Mouse (Mus musculus): Measurements from ENCODE around the gene Laptm5. TPM values are rescaled to one million over a fixed set of nuclear protein-coding genes. Genes with fewer than 3 reads are reported as not detected.
A peak's percentile ranks its signal among the peaks of the same experiment; 100 is the strongest.

Gene Laptm5
- total and polyA plus RNA-seq, 2 experiments from 2014 or later: 14.7 to 15.9 TPM

GRCm38 (mm10) chr4:130899782-130900427 lies 13.0 kb upstream of the Laptm5 start:
- WGBS: 58% methylated on average over 6 of the region's 6 CpGs
- H3K36me3 ChIP-seq (replicated peaks; ENCODE audit: control insufficient read depth, insufficient read depth, low read length): no peaks in the 10 kb centered on the region
- no peaks in the 10 kb centered on the region for H3K9me3 ChIP-seq (replicated peaks; ENCODE audit: control insufficient read depth, low read length)
- ATAC-seq (ENCODE audit: insufficient read depth, low read depth) (peak; percentile 65), DNase-seq (ENCODE audit: low spot score) (no peak)
- H3K4me1 ChIP-seq (ENCODE audit: control insufficient read depth, insufficient read depth): peaks cover 10% of the 10 kb centered on the region; the same call in 1 of the 2 replicates
- H3K27me3 ChIP-seq (ENCODE audit: control insufficient read depth, insufficient read depth, low read length): no peaks in the 10 kb centered on the region
- H3K27ac ChIP-seq (ENCODE audit: low read depth): peak overlapping the region; percentile 46
- no peak overlapping the region for H3K4me2 ChIP-seq (ENCODE audit: low read depth, low read length)
- H3K4me3 ChIP-seq (ENCODE audit: low read depth, low read length): no peak overlapping the region
- H3K9ac ChIP-seq (replicated peaks; ENCODE audit: low read depth, low read length): no peak overlapping the region
- no peak for TF ChIP-seq CTCF (IDR thresholded peaks at IDR 0.05; ENCODE audit: low read depth)
- TF ChIP-seq EP300 (IDR thresholded peaks at IDR 0.05; ENCODE audit: low read depth): no peak

GRCm38 (mm10) chr4:130900746-130901145 lies 12.2 kb upstream of the Laptm5 start:
- peaks cover 13% of the 10 kb centered on the region; the same call in 1 of the 2 replicates for H3K4me1 ChIP-seq (ENCODE audit: control insufficient read depth, insufficient read depth)
- no peak overlapping the region for H3K27ac ChIP-seq (ENCODE audit: low read depth)
- DNase-seq (ENCODE audit: low spot score) (no peak), ATAC-seq (ENCODE audit: insufficient read depth, low read depth) (no peak)
- H3K27me3 ChIP-seq (ENCODE audit: control insufficient read depth, insufficient read depth, low read length): no peaks in the 10 kb centered on the region
- 66% methylated on average over 7 of the region's 7 CpGs for WGBS
- no peaks in the 10 kb centered on the region for H3K36me3 ChIP-seq (replicated peaks; ENCODE audit: control insufficient read depth, insufficient read depth, low read length)
- no peak overlapping the region for H3K4me3 ChIP-seq (ENCODE audit: low read depth, low read length)
- no peaks in the 10 kb centered on the region for H3K9me3 ChIP-seq (replicated peaks; ENCODE audit: control insufficient read depth, low read length)
- no peak overlapping the region for H3K9ac ChIP-seq (replicated peaks; ENCODE audit: low read depth, low read length)
- no peak for TF ChIP-seq EP300 (IDR thresholded peaks at IDR 0.05; ENCODE audit: low read depth)
- no peak for TF ChIP-seq CTCF (IDR thresholded peaks at IDR 0.05; ENCODE audit: low read depth)
- H3K4me2 ChIP-seq (ENCODE audit: low read depth, low read length): no peak overlapping the region

GRCm38 (mm10) chr4:130902289-130902781 lies 10.6 kb upstream of the Laptm5 start:
- no peaks in the 10 kb centered on the region for H3K27me3 ChIP-seq (ENCODE audit: control insufficient read depth, insufficient read depth, low read length)
- ATAC-seq (ENCODE audit: insufficient read depth, low read depth): no peak
- no peak overlapping the region for H3K4me2 ChIP-seq (ENCODE audit: low read depth, low read length)
- H3K9ac ChIP-seq (replicated peaks; ENCODE audit: low read depth, low read length): no peak overlapping the region
- TF ChIP-seq CTCF (IDR thresholded peaks at IDR 0.05; ENCODE audit: low read depth) (no peak), EP300 (IDR thresholded peaks at IDR 0.05; ENCODE audit: low read depth) (no peak)
- peaks cover 13% of the 10 kb centered on the region; the same call in 1 of the 2 replicates for H3K4me1 ChIP-seq (ENCODE audit: control insufficient read depth, insufficient read depth)
- no peak overlapping the region for H3K4me3 ChIP-seq (ENCODE audit: low read depth, low read length)
- H3K36me3 ChIP-seq (replicated peaks; ENCODE audit: control insufficient read depth, insufficient read depth, low read length): no peaks in the 10 kb centered on the region
- no peak for DNase-seq (ENCODE audit: low spot score)
- no peaks in the 10 kb centered on the region for H3K9me3 ChIP-seq (replicated peaks; ENCODE audit: control insufficient read depth, low read length)
- 60% methylated on average over 8 of the region's 8 CpGs for WGBS
- H3K27ac ChIP-seq (ENCODE audit: low read depth): no peak overlapping the region

GRCm38 (mm10) chr4:130905025-130905424 lies 7.9 kb upstream of the Laptm5 start:
- no peak overlapping the region for H3K4me2 ChIP-seq (ENCODE audit: low read depth, low read length)
- H3K36me3 ChIP-seq (replicated peaks; ENCODE audit: control insufficient read depth, insufficient read depth, low read length): no peaks in the 10 kb centered on the region
- no peak for TF ChIP-seq EP300 (IDR thresholded peaks at IDR 0.05; ENCODE audit: low read depth)
- TF ChIP-seq CTCF (IDR thresholded peaks at IDR 0.05; ENCODE audit: low read depth): no peak
- H3K9me3 ChIP-seq (replicated peaks; ENCODE audit: control insufficient read depth, low read length): no peaks in the 10 kb centered on the region
- no peaks in the 10 kb centered on the region for H3K27me3 ChIP-seq (ENCODE audit: control insufficient read depth, insufficient read depth, low read length)
- 28% methylated on average over 7 of the region's 7 CpGs for WGBS
- no peak overlapping the region for H3K4me3 ChIP-seq (ENCODE audit: low read depth, low read length)
- peaks cover 14% of the 10 kb centered on the region for H3K4me1 ChIP-seq (ENCODE audit: control insufficient read depth, insufficient read depth)
- DNase-seq (ENCODE audit: low spot score): no peak
- no peak overlapping the region for H3K27ac ChIP-seq (ENCODE audit: low read depth)
- ATAC-seq (ENCODE audit: insufficient read depth, low read depth): no peak
- no peak overlapping the region for H3K9ac ChIP-seq (replicated peaks; ENCODE audit: low read depth, low read length)

GRCm38 (mm10) chr4:130905882-130906281 lies 7.0 kb upstream of the Laptm5 start:
- no peak overlapping the region for H3K4me3 ChIP-seq (ENCODE audit: low read depth, low read length)
- no peak overlapping the region for H3K9ac ChIP-seq (replicated peaks; ENCODE audit: low read depth, low read length)
- TF ChIP-seq CTCF (IDR thresholded peaks at IDR 0.05; ENCODE audit: low read depth) (no peak), EP300 (IDR thresholded peaks at IDR 0.05; ENCODE audit: low read depth) (no peak)
- no peaks in the 10 kb centered on the region for H3K27me3 ChIP-seq (ENCODE audit: control insufficient read depth, insufficient read depth, low read length)
- peaks cover 12% of the 10 kb centered on the region for H3K4me1 ChIP-seq (ENCODE audit: control insufficient read depth, insufficient read depth)
- ATAC-seq (ENCODE audit: insufficient read depth, low read depth): no peak
- H3K9me3 ChIP-seq (replicated peaks; ENCODE audit: control insufficient read depth, low read length): no peaks in the 10 kb centered on the region
- H3K4me2 ChIP-seq (ENCODE audit: low read depth, low read length): no peak overlapping the region
- no peak for DNase-seq (ENCODE audit: low spot score)
- no peak overlapping the region for H3K27ac ChIP-seq (ENCODE audit: low read depth)
- no peaks in the 10 kb centered on the region for H3K36me3 ChIP-seq (replicated peaks; ENCODE audit: control insufficient read depth, insufficient read depth, low read length)
- 79% methylated on average over 6 of the region's 6 CpGs for WGBS

- H3K36me3 ChIP-seq (replicated peaks; ENCODE audit: control insufficient read depth, insufficient read depth, low read length): no peaks in the 10 kb centered on the region
- no peak overlapping the region for H3K27ac ChIP-seq (ENCODE audit: low read depth)
- no peak overlapping the region for H3K4me2 ChIP-seq (ENCODE audit: low read depth, low read length)
- H3K9me3 ChIP-seq (replicated peaks; ENCODE audit: control insufficient read depth, low read length): no peaks in the 10 kb centered on the region
- no peak for DNase-seq (ENCODE audit: low spot score)
- H3K27me3 ChIP-seq (ENCODE audit: control insufficient read depth, insufficient read depth, low read length): no peaks in the 10 kb centered on the region
- WGBS: 33% methylated on average over 8 of the region's 8 CpGs
- H3K4me3 ChIP-seq (ENCODE audit: low read depth, low read length): no peak overlapping the region
- peaks cover 12% of the 10 kb centered on the region for H3K4me1 ChIP-seq (ENCODE audit: control insufficient read depth, insufficient read depth)
- TF ChIP-seq CTCF (IDR thresholded peaks at IDR 0.05; ENCODE audit: low read depth): no peak
- TF ChIP-seq EP300 (IDR thresholded peaks at IDR 0.05; ENCODE audit: low read depth): no peak
- no peak overlapping the region for H3K9ac ChIP-seq (replicated peaks; ENCODE audit: low read depth, low read length)
- ATAC-seq (ENCODE audit: insufficient read depth, low read depth): peak; percentile 18; the same call in 1 of the 2 replicates
Measured at GRCm38 (mm10) chr4:130906296-130906695, 6.6 kb upstream of the Laptm5 start.

Data from heart, postnatal 0 days (tissue).